Comparison of ENCODE assay signal across 16 mouse cellular contexts in genomic region chr11:61044741-61045140, GRCm38 (mm10). TPM values are rescaled to one million over a fixed set of nuclear protein-coding genes. Genes with fewer than 3 reads are reported as not detected.
"Had no signal": no experiment of that assay in that cellular context is flagged by ENCODE, and none has a peak within 500 bp of the region (broad histone marks: within the 10 kb centered on the region; RNA-seq: fewer than 3 reads in every experiment).

No protein-coding gene starts in this region.

- H3K9ac ChIP-seq: kidney, embryonic 15.5 days; liver, embryonic 13.5 days; neural tube, embryonic 12.5 days; neural tube, embryonic 15.5 days had no signal

- DNase-seq: kidney, adult 8-10 months; kidney, postnatal 10 days; kidney, postnatal 36 days; layer of hippocampus, postnatal 36 days; liver, embryonic 13.5 days; lung, adult 2 months; lung, postnatal 14 days; midbrain, embryonic 14.5 days; right cerebral cortex, adult 18-20 months; thymus, adult 18-20 months; thymus, postnatal 36 days had no signal

- H3K36me3 ChIP-seq: kidney, embryonic 15.5 days; liver, embryonic 13.5 days; neural tube, embryonic 12.5 days; neural tube, embryonic 15.5 days had no signal

- H3K4me2 ChIP-seq: kidney, embryonic 15.5 days; liver, embryonic 13.5 days; neural tube, embryonic 12.5 days; neural tube, embryonic 15.5 days had no signal

- H3K4me3 ChIP-seq: kidney, embryonic 15.5 days; left cerebral cortex, adult 2 months; liver, embryonic 13.5 days; neural tube, embryonic 12.5 days; neural tube, embryonic 15.5 days had no signal

- H3K27me3 ChIP-seq: neural tube, embryonic 12.5 days; neural tube, embryonic 15.5 days had no signal

- H3K9me3 ChIP-seq: kidney, embryonic 15.5 days; liver, embryonic 13.5 days; neural tube, embryonic 12.5 days; neural tube, embryonic 15.5 days had no signal

- H3K27ac ChIP-seq: kidney, embryonic 15.5 days; left cerebral cortex, adult 2 months; liver, embryonic 13.5 days; neural tube, embryonic 12.5 days; neural tube, embryonic 15.5 days had no signal

RNA-seq across cellular contexts. Expression of gene Kcnj12, which starts 22.4 kb away (rescaled TPM):
- polyA plus RNA-seq: liver, adult 2 months had no signal
